Mouse (Mus musculus) hindbrain, embryonic 15.5 days (tissue): ENCODE measurements around the gene Cd9. TPM values are rescaled to one million over a fixed set of nuclear protein-coding genes. Genes with fewer than 3 reads are reported as not detected.
A peak's percentile ranks its signal among the peaks of the same experiment; 100 is the strongest.

ENCODE experiments used
- ATAC-seq: fragments of 200-750 bp; cut with Nextera tagmentation; 2 replicates; pipeline ENCODE4 v1.8.0; 2017; ENCODE audit warnings: low read depth, moderate number of reproducible peaks, moderate TSS enrichment; ENCODE audit not compliant: low FRiP score
- H3K27ac ChIP-seq: fragments of 300-500 bp; sonication (generic); replicated peaks from 2 replicates; pipeline ENCODE4 v1.5.1; 2015; ENCODE audit warnings: mild to moderate bottlenecking, inconsistent platforms
- H3K27me3 ChIP-seq: fragments of 300-500 bp; sonication (generic); 2 replicates; pipeline ENCODE4 v1.6.1; 2015; ENCODE audit warnings: control low read depth, inconsistent platforms
- H3K36me3 ChIP-seq: fragments of 300-500 bp; sonication (generic); 2 replicates; pipeline ENCODE4 v1.6.1; 2015; ENCODE audit warnings: control low read depth, inconsistent platforms
- H3K4me1 ChIP-seq: fragments of 300-500 bp; sonication (generic); replicated peaks from 2 replicates; pipeline ENCODE4 v1.6.1; 2015; ENCODE audit warnings: control low read depth, inconsistent platforms
- H3K4me2 ChIP-seq: fragments of 300-500 bp; sonication (generic); 2 replicates; pipeline ENCODE4 v1.6.1; 2015; ENCODE audit warnings: moderate library complexity, mild to moderate bottlenecking, inconsistent platforms
- H3K4me3 ChIP-seq: fragments of 300-500 bp; sonication (generic); 2 replicates; pipeline ENCODE4 v1.5.1; 2015; ENCODE audit warnings: mild to moderate bottlenecking, inconsistent platforms
- H3K9ac ChIP-seq: fragments of 300-500 bp; sonication (generic); 2 replicates; pipeline ENCODE4 v1.6.1; 2015; ENCODE audit warnings: inconsistent platforms
- H3K9me3 ChIP-seq: fragments of 300-500 bp; sonication (generic); 2 replicates; pipeline ENCODE4 v1.6.1; 2016; ENCODE audit warnings: control low read depth, inconsistent platforms
- WGBS: fragments of 180-500 bp; shearing (Covaris S2); methylation state at CpG from one replicate; pipeline ENCODE4 v1.1.7; 2015; 5-methylcytosine and 5-hydroxymethylcytosine counted together
- polyA plus RNA-seq: library from polyadenylated mRNA; unstranded; fragments of >200 nt; fragmentation: Nextera tagmentation; extraction: Ambion mirVana; gene quantifications from 2 replicates; pipeline ENCODE4 v1.2.1, GENCODE M21; 2015

Gene Cd9
- polyA plus RNA-seq, 1 experiment from 2014 or later = 108 TPM

GRCm38 (mm10) chr6:125426383-125427360 lies 67.9 kb downstream of the Cd9 start:
- H3K4me1 ChIP-seq = peaks cover 13% of the 10 kb centered on the region
- peak overlapping the region; percentile 79 for H3K4me2 ChIP-seq
- WGBS = 2% methylated on average over 25 of the region's 25 CpGs
- H3K9me3 ChIP-seq = no peaks in the 10 kb centered on the region
- no peaks in the 10 kb centered on the region for H3K36me3 ChIP-seq
- H3K9ac ChIP-seq = peak overlapping the region; percentile 51
- ATAC-seq = peak; percentile 90
- H3K27me3 ChIP-seq = no peaks in the 10 kb centered on the region
- peak overlapping the region; percentile 57 for H3K27ac ChIP-seq
- H3K4me3 ChIP-seq = peak overlapping the region; percentile 41

GRCm38 (mm10) chr6:125425205-125426090 lies 69.1 kb downstream of the Cd9 start:
- H3K4me3 ChIP-seq = no peak overlapping the region
- no peak overlapping the region for H3K4me2 ChIP-seq
- no peaks in the 10 kb centered on the region for H3K9me3 ChIP-seq
- WGBS = 57% methylated on average over 15 of the region's 15 CpGs
- H3K9ac ChIP-seq = no peak overlapping the region
- H3K36me3 ChIP-seq = no peaks in the 10 kb centered on the region
- no peak for ATAC-seq
- no peaks in the 10 kb centered on the region for H3K27me3 ChIP-seq
- peaks cover 13% of the 10 kb centered on the region for H3K4me1 ChIP-seq
- H3K27ac ChIP-seq = no peak overlapping the region

GRCm38 (mm10) chr6:125424156-125424555 lies 70.4 kb downstream of the Cd9 start:
- no peaks in the 10 kb centered on the region for H3K9me3 ChIP-seq
- no peaks in the 10 kb centered on the region for H3K36me3 ChIP-seq
- no peak overlapping the region for H3K4me3 ChIP-seq
- H3K4me2 ChIP-seq = no peak overlapping the region
- peaks cover 13% of the 10 kb centered on the region for H3K4me1 ChIP-seq
- H3K9ac ChIP-seq = no peak overlapping the region
- 66% methylated on average over 3 of the region's 3 CpGs for WGBS
- H3K27me3 ChIP-seq = no peaks in the 10 kb centered on the region
- ATAC-seq = no peak
- H3K27ac ChIP-seq = no peak overlapping the region

GRCm38 (mm10) chr6:125423507-125423906 lies 71.1 kb downstream of the Cd9 start:
- H3K27me3 ChIP-seq = no peaks in the 10 kb centered on the region
- 33% methylated on average over 13 of the region's 13 CpGs for WGBS
- no peak for ATAC-seq
- no peak overlapping the region for H3K4me3 ChIP-seq
- no peak overlapping the region for H3K9ac ChIP-seq
- H3K36me3 ChIP-seq = no peaks in the 10 kb centered on the region
- peaks cover 13% of the 10 kb centered on the region for H3K4me1 ChIP-seq
- H3K4me2 ChIP-seq = no peak overlapping the region
- no peak overlapping the region for H3K27ac ChIP-seq
- H3K9me3 ChIP-seq = no peaks in the 10 kb centered on the region

GRCm38 (mm10) chr6:125423099-125423498 lies 71.5 kb downstream of the Cd9 start:
- 50% methylated on average over 3 of the region's 3 CpGs for WGBS

GRCm38 (mm10) chr6:125422051-125422822 lies 72.4 kb downstream of the Cd9 start:
- H3K27ac ChIP-seq = no peak overlapping the region
- 0 out of 2 replicates have a peak overlapping the region, but pooled peaks have one; percentile 5 for H3K4me3 ChIP-seq
- H3K36me3 ChIP-seq = no peaks in the 10 kb centered on the region
- peaks cover 13% of the 10 kb centered on the region for H3K4me1 ChIP-seq
- H3K27me3 ChIP-seq = 0 out of 2 replicates have a peak, but pooled peaks cover 3% of the 10 kb centered on the region
- 21% methylated on average over 19 of the region's 20 CpGs for WGBS
- no peak overlapping the region for H3K9ac ChIP-seq
- peak overlapping the region; percentile 36 for H3K4me2 ChIP-seq
- no peak for ATAC-seq
- H3K9me3 ChIP-seq = no peaks in the 10 kb centered on the region

More at GRCm38 (mm10) chr6:125423099-125423498, 71.5 kb downstream of the Cd9 start:
- ATAC-seq = no peak
- peak overlapping the region; percentile 36 for H3K4me2 ChIP-seq
- H3K36me3 ChIP-seq = no peaks in the 10 kb centered on the region
- H3K27ac ChIP-seq = no peak overlapping the region
- H3K27me3 ChIP-seq = 0 out of 2 replicates have a peak, but pooled peaks cover under 1% of the 10 kb centered on the region
- no peak overlapping the region for H3K4me3 ChIP-seq
- H3K9ac ChIP-seq = no peak overlapping the region
- peaks cover 13% of the 10 kb centered on the region for H3K4me1 ChIP-seq
- no peaks in the 10 kb centered on the region for H3K9me3 ChIP-seq

- Histone ChIP-seq H3K27me3 (0 out of 2 replicates have a peak, but pooled peaks cover 3% of the 10 kb centered on the region), H3K9ac (no peak overlapping the region), H3K4me2 (no peak overlapping the region), H3K9me3 (no peaks in the 10 kb centered on the region), H3K27ac (no peak overlapping the region), H3K4me3 (no peak overlapping the region), H3K4me1 (peaks cover 7% of the 10 kb centered on the region; the same call in 1 of the 2 replicates), H3K36me3 (no peaks in the 10 kb centered on the region)
- WGBS = 78% methylated on average over 16 of the region's 16 CpGs
- no peak for ATAC-seq
Observed at GRCm38 (mm10) chr6:125420458-125421063, 74.0 kb downstream of the Cd9 start.

GRCm38 (mm10) chr6:125418744-125419143 lies 75.8 kb downstream of the Cd9 start:
- Histone ChIP-seq H3K4me3 (no peak overlapping the region), H3K9me3 (no peaks in the 10 kb centered on the region), H3K27me3 (0 out of 2 replicates have a peak, but pooled peaks cover 3% of the 10 kb centered on the region), H3K36me3 (no peaks in the 10 kb centered on the region), H3K9ac (no peak overlapping the region), H3K27ac (no peak overlapping the region), H3K4me1 (peaks cover 7% of the 10 kb centered on the region; the same call in 1 of the 2 replicates), H3K4me2 (no peak overlapping the region)
- peak; percentile 81; the same call in 1 of the 2 replicates for ATAC-seq
- 11% methylated on average over 9 of the region's 9 CpGs for WGBS

GRCm38 (mm10) chr6:125413326-125413725 lies 81.3 kb downstream of the Cd9 start:
- H3K27ac ChIP-seq = no peak overlapping the region
- no peaks in the 10 kb centered on the region for H3K9me3 ChIP-seq
- H3K4me2 ChIP-seq = no peak overlapping the region
- 0 out of 2 replicates have a peak, but pooled peaks cover 3% of the 10 kb centered on the region for H3K27me3 ChIP-seq
- H3K4me1 ChIP-seq = no peaks in the 10 kb centered on the region
- no peak for ATAC-seq
- H3K9ac ChIP-seq = no peak overlapping the region
- no peaks in the 10 kb centered on the region for H3K36me3 ChIP-seq
- H3K4me3 ChIP-seq = no peak overlapping the region
- 79% methylated on average over 9 of the region's 9 CpGs for WGBS

GRCm38 (mm10) chr6:125411661-125412060 lies 82.9 kb downstream of the Cd9 start:
- ATAC-seq = no peak
- Histone ChIP-seq H3K27ac (no peak overlapping the region), H3K9me3 (no peaks in the 10 kb centered on the region), H3K36me3 (no peaks in the 10 kb centered on the region), H3K4me2 (no peak overlapping the region), H3K4me1 (no peaks in the 10 kb centered on the region), H3K4me3 (no peak overlapping the region), H3K9ac (no peak overlapping the region), H3K27me3 (no peaks in the 10 kb centered on the region)
- WGBS = 94% methylated on average over 6 of the region's 6 CpGs
